Mouse (Mus musculus) ES-CJ7 (cell line): ENCODE results near the gene Vmn2r68.

Source experiments
- DNase-seq: peaks from one replicate; pipeline ENCODE4 v3.0.0; 2011; ENCODE audit warnings: low read depth, low spot score

Gene Vmn2r68

GRCm38 (mm10) chr7:85237683-85238082 is at the start of gene Vmn2r68:
Gene Vmn2r68 (minus strand): TSS chr7:85237783.
- DNase-seq, result no peak
